In genomic region chr4:100778082-100778481, GRCm38 (mm10) we compare ENCODE assay signal across 8 mouse cellular contexts. TPM values are rescaled to one million over a fixed set of nuclear protein-coding genes. Genes with fewer than 3 reads are reported as not detected.
DNase-seq lines count a peak whose midpoint lies in the region; ATAC-seq and TF ChIP-seq lines count a peak whose summit lies in the region.

No protein-coding gene starts in this region.

- H3K27me3 ChIP-seq in limb, embryonic 12.5 days = no peaks in the 10 kb centered on the region

- H3K4me3 ChIP-seq in left cerebral cortex, adult 2 months = peak overlapping the region; percentile 83
- H3K4me3 ChIP-seq in embryonic fibroblast, embryonic 13.5 days (ENCODE audit: insufficient read depth, low read length) = peak overlapping the region; percentile 97
- peak overlapping the region; percentile 98 for H3K4me3 ChIP-seq in limb, embryonic 12.5 days (replicated peaks)

- no peak for DNase-seq in left cerebral cortex, adult 2 months (ENCODE audit: extremely low spot score in 1 of 2, low spot score in 2 of 2)
- DNase-seq in left cerebral cortex, postnatal 14 days (ENCODE audit: low spot score in 2 of 2) = no peak
- DNase-seq in retina, postnatal 1 day = peak; percentile 32
- DNase-seq in frontal cortex, postnatal 25 days (ENCODE audit: low spot score in 2 of 2) = no peak
- DNase-seq in layer of hippocampus, adult 8-10 months (ENCODE audit: low spot score in 2 of 2) = no peak

- intact Hi-C loops in left cerebral cortex, adult 2 months (cut with DNase I) = loop anchor here (5.0 kb wide), 3 partner anchors 134 to 369 kb away; no protein-coding TSS in a partner anchor
- intact Hi-C loops in left cerebral cortex, postnatal 14 days (cut with DNase I) = loop anchor here (5.0 kb wide), 2 partner anchors 209 to 369 kb away; no protein-coding TSS in a partner anchor

- no peak for ATAC-seq in limb, embryonic 12.5 days (ENCODE audit: insufficient number of reproducible peaks, insufficient read depth, low FRiP score, low TSS enrichment, low read depth)
- no peak for ATAC-seq in cerebellum, adult (ENCODE audit: insufficient number of reproducible peaks, low FRiP score, low TSS enrichment)

- no peak for TF ChIP-seq POLR2A in embryonic fibroblast, embryonic 13.5 days (IDR thresholded peaks at IDR 0.05; ENCODE audit: low read depth, low read length)

- H3K9me3 ChIP-seq in limb, embryonic 12.5 days = peaks cover 9% of the 10 kb centered on the region

- peaks cover 3% of the 10 kb centered on the region for H3K4me1 ChIP-seq in embryonic fibroblast, embryonic 13.5 days (ENCODE audit: control insufficient read depth, insufficient read depth, low read length)
- H3K4me1 ChIP-seq in limb, embryonic 12.5 days (replicated peaks) = peaks cover 43% of the 10 kb centered on the region

- H3K27ac ChIP-seq in left cerebral cortex, adult 2 months = no peak overlapping the region
- peak overlapping the region; percentile 80 for H3K27ac ChIP-seq in embryonic fibroblast, embryonic 13.5 days (ENCODE audit: insufficient read depth, low read length)
- peak overlapping the region; percentile 97 for H3K27ac ChIP-seq in limb, embryonic 12.5 days

- TF ChIP-seq CTCF in left cerebral cortex, adult 2 months (IDR thresholded peaks at IDR 0.05) = no peak
- TF ChIP-seq CTCF in embryonic fibroblast, embryonic 13.5 days (IDR thresholded peaks at IDR 0.05; ENCODE audit: borderline replicate concordance, insufficient read depth, low read length) = no peak

- no peaks in the 10 kb centered on the region; the same call in 1 of the 2 replicates for H3K36me3 ChIP-seq in limb, embryonic 12.5 days

- peak overlapping the region; percentile 98 for H3K9ac ChIP-seq in limb, embryonic 12.5 days (replicated peaks)

- WGBS in limb, embryonic 12.5 days = under 1% methylated on average over 16 of the region's 16 CpGs

- peak overlapping the region; percentile 62 for H3K4me2 ChIP-seq in limb, embryonic 12.5 days

RNA-seq across cellular contexts. Expression of gene Cachd1, which starts 1.6 kb away (rescaled TPM):
- total RNA-seq in left cerebral cortex, adult 2 months (2021) = 10 to 100 TPM in 1 of 2 experiments, 1 to 10 TPM in 1; 9.2 to 15.9 TPM
- total RNA-seq in left cerebral cortex, postnatal 14 days (2021) = 10 to 100 TPM; 10.3 to 12.2 TPM
- 27.6 and 37.6 TPM in 2 replicates for polyA plus RNA-seq in embryonic fibroblast, embryonic 13.5 days (2011; ENCODE audit: insufficient read length, low read depth, missing spikeins)
- polyA plus RNA-seq in limb, embryonic 12.5 days (2016; fragmentation: Nextera tagmentation; extraction: Ambion mirVana) = 39.7 and 42.3 TPM in 2 replicates
- total RNA-seq in layer of hippocampus, adult 8-10 months (2022) = 10 to 100 TPM; 25.4 to 33.6 (median 28.4) TPM
